Mouse (Mus musculus) G1E-ER4 (cell line): ENCODE measurements around the gene Hdac1. TPM values are rescaled to one million over a fixed set of nuclear protein-coding genes. Genes with fewer than 3 reads are reported as not detected.

Source experiments
- GATA1 ChIP-seq: IDR thresholded peaks from one replicate; pipeline ENCODE4 v1.8.0; 2012; ENCODE audit warnings: low read length, inconsistent platforms
- polyA plus RNA-seq: library from polyadenylated mRNA; stranded (reverse); fragments of >175 nt; gene quantifications from 2 replicates; pipeline ENCODE4 v1.2.3, GENCODE M21; 2012

Gene Hdac1
- polyA plus RNA-seq, 1 experiment: 71.1 TPM

GRCm38 (mm10) chr4:129540012-129540411 lies 2.5 kb downstream of the Hdac1 start:
- no peak for TF ChIP-seq GATA1

GRCm38 (mm10) chr4:129525889-129526288 lies 16.6 kb downstream of the Hdac1 start:
- no peak for TF ChIP-seq GATA1

- no peak for TF ChIP-seq GATA1
These were observed 17.2 kb downstream of the Hdac1 start for GRCm38 (mm10) chr4:129525338-129525737.

- no peak for TF ChIP-seq GATA1
These were observed 24.0 kb downstream of the Hdac1 start for GRCm38 (mm10) chr4:129518519-129518918.

GRCm38 (mm10) chr4:129516925-129517324 lies 25.6 kb downstream of the Hdac1 start:
- TF ChIP-seq GATA1: no peak

GRCm38 (mm10) chr4:129514300-129514898 lies 28.1 kb downstream of the Hdac1 start:
- no peak for TF ChIP-seq GATA1

GRCm38 (mm10) chr4:129513891-129514290 lies 28.6 kb downstream of the Hdac1 start:
- no peak for TF ChIP-seq GATA1

- TF ChIP-seq GATA1: no peak
These were observed 29.3 kb downstream of the Hdac1 start, which contains the start of gene Marcksl1 for GRCm38 (mm10) chr4:129513086-129513767. TSS of gene Marcksl1 (plus strand) at chr4:129513581.

GRCm38 (mm10) chr4:129511413-129512096 lies 31.0 kb downstream of the Hdac1 start:
- TF ChIP-seq GATA1: no peak

- no peak for TF ChIP-seq GATA1
These were observed 31.6 kb downstream of the Hdac1 start for GRCm38 (mm10) chr4:129510723-129511412.

GRCm38 (mm10) chr4:129509650-129510049 lies 32.9 kb downstream of the Hdac1 start:
- no peak for TF ChIP-seq GATA1

GRCm38 (mm10) chr4:129508834-129509600 lies 33.5 kb downstream of the Hdac1 start:
- no peak for TF ChIP-seq GATA1

GRCm38 (mm10) chr4:129508237-129508515 lies 34.3 kb downstream of the Hdac1 start:
- no peak for TF ChIP-seq GATA1

GRCm38 (mm10) chr4:129507434-129508236 lies 34.9 kb downstream of the Hdac1 start:
- TF ChIP-seq GATA1: no peak

GRCm38 (mm10) chr4:129505511-129505910 lies 37.0 kb downstream of the Hdac1 start:
- TF ChIP-seq GATA1: no peak
